Mouse (Mus musculus) forebrain, embryonic 13.5 days (tissue): ENCODE data around the gene Vrk1. TPM values are rescaled to one million over a fixed set of nuclear protein-coding genes. Genes with fewer than 3 reads are reported as not detected.

ENCODE experiments used
- ATAC-seq: fragments of 200-750 bp; cut with Nextera tagmentation; 2 replicates; pipeline ENCODE4 v1.8.0; 2017
- H3K27ac ChIP-seq: fragments of 300-500 bp; sonication (generic); 2 replicates; pipeline ENCODE4 v1.5.1; 2015; ENCODE audit warnings: inconsistent platforms, mild to moderate bottlenecking, moderate library complexity
- H3K27me3 ChIP-seq: fragments of 300-500 bp; sonication (generic); 2 replicates; pipeline ENCODE4 v1.6.1; 2015; ENCODE audit warnings: mild to moderate bottlenecking, inconsistent platforms
- H3K36me3 ChIP-seq: fragments of 300-500 bp; sonication (generic); 2 replicates; pipeline ENCODE4 v1.6.1; 2015; ENCODE audit warnings: mild to moderate bottlenecking, inconsistent platforms; ENCODE audit not compliant: poor library complexity, severe bottlenecking
- H3K4me1 ChIP-seq: fragments of 300-500 bp; sonication (generic); 2 replicates; pipeline ENCODE4 v1.6.1; 2015; ENCODE audit warnings: inconsistent platforms
- H3K4me2 ChIP-seq: fragments of 300-500 bp; sonication (generic); 2 replicates; pipeline ENCODE4 v1.6.1; 2015; ENCODE audit warnings: inconsistent platforms, mild to moderate bottlenecking, moderate library complexity
- H3K4me3 ChIP-seq: fragments of 300-500 bp; sonication (generic); 2 replicates; pipeline ENCODE4 v1.5.1; 2015; ENCODE audit warnings: mild to moderate bottlenecking, inconsistent platforms
- H3K9ac ChIP-seq: fragments of 300-500 bp; sonication (generic); 2 replicates; pipeline ENCODE4 v1.6.1; 2015; ENCODE audit warnings: mild to moderate bottlenecking, inconsistent platforms
- H3K9me3 ChIP-seq: fragments of 300-500 bp; sonication (generic); replicated peaks from 2 replicates; pipeline ENCODE4 v1.6.1; 2016; ENCODE audit warnings: inconsistent platforms
- WGBS: fragments of 180-500 bp; shearing (Covaris S2); methylation state at CpG from one replicate; pipeline ENCODE4 v1.1.7; 2015; 5-methylcytosine and 5-hydroxymethylcytosine counted together
- polyA plus RNA-seq: library from polyadenylated mRNA; unstranded; fragments of >200 nt; fragmentation: Nextera tagmentation; extraction: Ambion mirVana; gene quantifications from 2 replicates; pipeline ENCODE4 v1.2.1, GENCODE M21; 2015

Gene Vrk1
- polyA plus RNA-seq, 1 experiment from 2014 or later: 98.6 TPM

- H3K4me3 ChIP-seq: no peak overlapping the region
- no peaks in the 10 kb centered on the region; the same call in 1 of the 2 replicates for H3K9me3 ChIP-seq
- no peak overlapping the region for H3K4me2 ChIP-seq
- WGBS: 82% methylated on average over 7 of the region's 7 CpGs
- H3K4me1 ChIP-seq: peaks cover 14% of the 10 kb centered on the region
- H3K27ac ChIP-seq: 0 out of 2 replicates have a peak overlapping the region, but pooled peaks have one; percentile 21
- no peak for ATAC-seq
- no peak overlapping the region; the same call in 1 of the 2 replicates for H3K9ac ChIP-seq
- no peaks in the 10 kb centered on the region for H3K27me3 ChIP-seq
- peaks cover 16% of the 10 kb centered on the region for H3K36me3 ChIP-seq
Observed at GRCm38 (mm10) chr12:106030146-106030745, 20.2 kb downstream of the Vrk1 start.

GRCm38 (mm10) chr12:106030796-106031195 lies 20.8 kb downstream of the Vrk1 start:
- no peak overlapping the region for H3K4me3 ChIP-seq
- no peaks in the 10 kb centered on the region for H3K27me3 ChIP-seq
- WGBS: 93% methylated on average over 7 of the region's 7 CpGs
- H3K36me3 ChIP-seq: peaks cover 11% of the 10 kb centered on the region
- 0 out of 2 replicates have a peak overlapping the region, but pooled peaks have one; percentile 21 for H3K27ac ChIP-seq
- no peaks in the 10 kb centered on the region; the same call in 1 of the 2 replicates for H3K9me3 ChIP-seq
- no peak overlapping the region for H3K9ac ChIP-seq
- no peak overlapping the region for H3K4me2 ChIP-seq
- no peak for ATAC-seq
- H3K4me1 ChIP-seq: peaks cover 14% of the 10 kb centered on the region

GRCm38 (mm10) chr12:106031916-106032315 lies 21.9 kb downstream of the Vrk1 start:
- no peaks in the 10 kb centered on the region for H3K27me3 ChIP-seq
- H3K36me3 ChIP-seq: peaks cover 10% of the 10 kb centered on the region
- H3K4me3 ChIP-seq: no peak overlapping the region
- no peak overlapping the region for H3K27ac ChIP-seq
- no peaks in the 10 kb centered on the region; the same call in 1 of the 2 replicates for H3K9me3 ChIP-seq
- H3K4me1 ChIP-seq: peaks cover 14% of the 10 kb centered on the region
- ATAC-seq: no peak
- no peak overlapping the region for H3K9ac ChIP-seq
- 95% methylated on average over 9 of the region's 9 CpGs for WGBS
- no peak overlapping the region for H3K4me2 ChIP-seq

GRCm38 (mm10) chr12:106032361-106032760 lies 22.3 kb downstream of the Vrk1 start:
- Histone ChIP-seq H3K4me1 (peaks cover 14% of the 10 kb centered on the region), H3K9ac (no peak overlapping the region), H3K27me3 (no peaks in the 10 kb centered on the region), H3K36me3 (peaks cover 13% of the 10 kb centered on the region), H3K27ac (no peak overlapping the region), H3K4me3 (no peak overlapping the region), H3K9me3 (no peaks in the 10 kb centered on the region; the same call in 1 of the 2 replicates), H3K4me2 (no peak overlapping the region)
- no peak for ATAC-seq
- 94% methylated on average over 12 of the region's 12 CpGs for WGBS

- H3K4me1 ChIP-seq: peaks cover 14% of the 10 kb centered on the region
- no peak for ATAC-seq
- no peak overlapping the region for H3K9ac ChIP-seq
- no peak overlapping the region for H3K27ac ChIP-seq
- H3K36me3 ChIP-seq: peaks cover 13% of the 10 kb centered on the region
- WGBS: 92% methylated on average over 7 of the region's 7 CpGs
- no peak overlapping the region for H3K4me3 ChIP-seq
- no peak overlapping the region for H3K4me2 ChIP-seq
- H3K27me3 ChIP-seq: no peaks in the 10 kb centered on the region
- H3K9me3 ChIP-seq: no peaks in the 10 kb centered on the region
Observed at GRCm38 (mm10) chr12:106034267-106034666, 24.2 kb downstream of the Vrk1 start.

GRCm38 (mm10) chr12:106034761-106035160 lies 24.7 kb downstream of the Vrk1 start:
- no peak for ATAC-seq
- WGBS: 93% methylated on average over 9 of the region's 9 CpGs
- no peak overlapping the region for H3K27ac ChIP-seq

GRCm38 (mm10) chr12:106040259-106040658 lies 30.2 kb downstream of the Vrk1 start:
- Histone ChIP-seq H3K4me2 (no peak overlapping the region), H3K36me3 (peaks cover 40% of the 10 kb centered on the region), H3K4me1 (peaks cover 8% of the 10 kb centered on the region; the same call in 1 of the 2 replicates), H3K27ac (no peak overlapping the region), H3K9ac (no peak overlapping the region), H3K9me3 (no peaks in the 10 kb centered on the region), H3K27me3 (no peaks in the 10 kb centered on the region), H3K4me3 (no peak overlapping the region)
- WGBS: 93% methylated on average over 7 of the region's 7 CpGs
- ATAC-seq: no peak

More at GRCm38 (mm10) chr12:106034761-106035160, 24.7 kb downstream of the Vrk1 start:
- H3K9ac ChIP-seq: no peak overlapping the region
- H3K27me3 ChIP-seq: no peaks in the 10 kb centered on the region
- H3K9me3 ChIP-seq: no peaks in the 10 kb centered on the region
- H3K4me3 ChIP-seq: no peak overlapping the region
- no peak overlapping the region for H3K4me2 ChIP-seq
- peaks cover 11% of the 10 kb centered on the region for H3K4me1 ChIP-seq
- H3K36me3 ChIP-seq: peaks cover 18% of the 10 kb centered on the region

- no peaks in the 10 kb centered on the region for H3K9me3 ChIP-seq
- WGBS: 49% methylated on average over 9 of the region's 9 CpGs
- ATAC-seq: no peak
- no peak overlapping the region for H3K4me3 ChIP-seq
- H3K9ac ChIP-seq: no peak overlapping the region
- H3K27me3 ChIP-seq: no peaks in the 10 kb centered on the region
- peaks cover 39% of the 10 kb centered on the region for H3K36me3 ChIP-seq
- H3K4me1 ChIP-seq: 0 out of 2 replicates have a peak, but pooled peaks cover 5% of the 10 kb centered on the region
- H3K27ac ChIP-seq: peak overlapping the region; percentile 35; the same call in 1 of the 2 replicates
- H3K4me2 ChIP-seq: no peak overlapping the region
Observed at GRCm38 (mm10) chr12:106046143-106046795, 36.2 kb downstream of the Vrk1 start.

GRCm38 (mm10) chr12:106052271-106052670 lies 42.2 kb downstream of the Vrk1 start:
- no peak overlapping the region for H3K4me2 ChIP-seq
- no peak overlapping the region for H3K4me3 ChIP-seq

GRCm38 (mm10) chr12:106055799-106056198 lies 45.8 kb downstream of the Vrk1 start:
- H3K27ac ChIP-seq: no peak overlapping the region
- H3K27me3 ChIP-seq: no peaks in the 10 kb centered on the region
- peak; percentile 65; the same call in 1 of the 2 replicates for ATAC-seq
- WGBS: 41% methylated on average over 6 of the region's 6 CpGs
- peaks cover 6% of the 10 kb centered on the region; the same call in 1 of the 2 replicates for H3K4me1 ChIP-seq
- no peak overlapping the region for H3K4me3 ChIP-seq
- no peaks in the 10 kb centered on the region for H3K9me3 ChIP-seq
- no peak overlapping the region for H3K9ac ChIP-seq
- H3K36me3 ChIP-seq: peaks cover 37% of the 10 kb centered on the region
- no peak overlapping the region for H3K4me2 ChIP-seq

More at GRCm38 (mm10) chr12:106052271-106052670, 42.2 kb downstream of the Vrk1 start:
- WGBS: 89% methylated on average over 7 of the region's 7 CpGs
- Histone ChIP-seq H3K9ac (no peak overlapping the region), H3K27me3 (no peaks in the 10 kb centered on the region), H3K36me3 (peaks cover 29% of the 10 kb centered on the region), H3K4me1 (no peaks in the 10 kb centered on the region), H3K27ac (no peak overlapping the region), H3K9me3 (no peaks in the 10 kb centered on the region)
- no peak for ATAC-seq

- no peak for ATAC-seq
- WGBS: 67% methylated on average over 12 of the region's 12 CpGs
- H3K9me3 ChIP-seq: no peaks in the 10 kb centered on the region
- no peak overlapping the region for H3K4me2 ChIP-seq
- no peak overlapping the region for H3K9ac ChIP-seq
- H3K36me3 ChIP-seq: peaks cover 46% of the 10 kb centered on the region
- no peak overlapping the region for H3K4me3 ChIP-seq
- peaks cover 6% of the 10 kb centered on the region; the same call in 1 of the 2 replicates for H3K4me1 ChIP-seq
- H3K27me3 ChIP-seq: no peaks in the 10 kb centered on the region
- no peak overlapping the region for H3K27ac ChIP-seq
Observed at GRCm38 (mm10) chr12:106059873-106060573, 50.0 kb downstream of the Vrk1 start.
